Mouse (Mus musculus): ENCODE results near the gene Atp6v1e1. TPM values are rescaled to one million over a fixed set of nuclear protein-coding genes. Genes with fewer than 3 reads are reported as not detected.

Gene Atp6v1e1
- polyA plus RNA-seq, 1 experiment from 2014 or later: 130 TPM

DNA sequence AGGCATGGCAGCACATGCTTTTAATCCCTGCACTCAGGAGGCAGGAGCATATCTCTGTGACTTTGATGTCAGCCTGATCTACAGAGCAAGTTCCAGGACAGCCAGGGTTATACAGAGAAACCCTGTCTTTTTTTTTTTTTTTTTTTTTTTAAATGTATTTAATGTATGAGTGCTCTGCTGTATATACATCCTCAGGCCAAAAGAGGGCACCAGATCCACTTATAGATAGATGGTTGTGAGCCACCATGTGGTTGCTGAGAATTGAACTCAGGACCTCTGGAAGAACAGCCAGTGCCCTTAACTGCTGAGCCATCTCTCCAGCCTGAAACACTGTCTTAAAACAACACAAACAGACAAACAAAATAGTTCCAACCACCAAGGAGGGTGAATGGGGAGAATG is 33.7 kb downstream of the Atp6v1e1 start:
- H3K4me2 ChIP-seq: no peak overlapping the region

GRCm38 (mm10) chr6:120788068-120788607 is 34.5 kb downstream of the Atp6v1e1 start:
- WGBS: 80% methylated on average over 5 of the region's 5 CpGs
- Histone ChIP-seq H3K36me3 (peaks cover 11% of the 10 kb centered on the region; the same call in 1 of the 2 replicates), H3K9me3 (replicated peaks) (no peaks in the 10 kb centered on the region), H3K4me1 (replicated peaks) (no peaks in the 10 kb centered on the region), H3K4me3 (no peak overlapping the region), H3K4me2 (no peak overlapping the region), H3K27me3 (no peaks in the 10 kb centered on the region), H3K9ac (no peak overlapping the region), H3K27ac (no peak overlapping the region)
- no peak for ATAC-seq (replicated peaks; ENCODE audit: insufficient number of reproducible peaks, insufficient read depth, low FRiP score, low read depth)

More for the DNA sequence above, 33.7 kb downstream of the Atp6v1e1 start:
- Histone ChIP-seq H3K27ac (no peak overlapping the region), H3K4me3 (no peak overlapping the region), H3K36me3 (peaks cover 19% of the 10 kb centered on the region; the same call in 1 of the 2 replicates), H3K4me1 (replicated peaks) (no peaks in the 10 kb centered on the region), H3K9ac (no peak overlapping the region), H3K9me3 (replicated peaks) (no peaks in the 10 kb centered on the region), H3K27me3 (no peaks in the 10 kb centered on the region)
- no peak for ATAC-seq (replicated peaks; ENCODE audit: insufficient number of reproducible peaks, insufficient read depth, low FRiP score, low read depth)

- no peak overlapping the region for H3K9ac ChIP-seq
- H3K36me3 ChIP-seq: no peaks in the 10 kb centered on the region
- no peaks in the 10 kb centered on the region for H3K4me1 ChIP-seq (replicated peaks)
- 67% methylated on average over 7 of the region's 7 CpGs for WGBS
- H3K4me2 ChIP-seq: no peak overlapping the region
- no peaks in the 10 kb centered on the region for H3K9me3 ChIP-seq (replicated peaks)
- no peaks in the 10 kb centered on the region for H3K27me3 ChIP-seq
- no peak overlapping the region for H3K4me3 ChIP-seq
- no peak overlapping the region for H3K27ac ChIP-seq
- no peak for ATAC-seq (replicated peaks; ENCODE audit: insufficient number of reproducible peaks, insufficient read depth, low FRiP score, low read depth)
Measured at GRCm38 (mm10) chr6:120784351-120784750, 38.2 kb downstream of the Atp6v1e1 start.

DNA sequence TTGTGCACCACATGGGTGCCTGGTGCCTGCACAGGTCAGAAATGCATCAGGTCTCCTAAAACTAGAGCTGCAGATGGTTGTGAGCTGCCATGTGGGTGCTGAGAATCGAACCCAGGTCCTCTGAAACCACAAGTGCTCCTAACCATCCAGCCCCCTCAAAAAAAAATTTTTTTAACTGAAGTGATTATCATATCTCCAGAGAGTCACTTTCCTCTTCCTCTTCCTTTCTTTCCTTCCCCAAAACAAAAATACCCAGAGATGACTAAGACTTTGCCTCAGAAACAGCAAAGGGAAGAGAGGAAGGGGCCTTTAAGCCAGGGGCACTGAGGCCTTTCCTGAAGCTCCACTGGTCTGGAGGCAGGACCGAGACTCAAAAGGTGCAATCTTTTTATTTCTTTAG is 39.6 kb downstream of the Atp6v1e1 start:
- Histone ChIP-seq H3K4me2 (no peak overlapping the region), H3K36me3 (no peaks in the 10 kb centered on the region), H3K27me3 (no peaks in the 10 kb centered on the region), H3K9me3 (replicated peaks) (no peaks in the 10 kb centered on the region), H3K27ac (no peak overlapping the region), H3K9ac (no peak overlapping the region), H3K4me1 (replicated peaks) (peaks cover 3% of the 10 kb centered on the region; the same call in 1 of the 2 replicates), H3K4me3 (no peak overlapping the region)
- no peak for ATAC-seq (replicated peaks; ENCODE audit: insufficient number of reproducible peaks, insufficient read depth, low FRiP score, low read depth)
- WGBS: 71% methylated on average over 2 of the region's 2 CpGs

DNA sequence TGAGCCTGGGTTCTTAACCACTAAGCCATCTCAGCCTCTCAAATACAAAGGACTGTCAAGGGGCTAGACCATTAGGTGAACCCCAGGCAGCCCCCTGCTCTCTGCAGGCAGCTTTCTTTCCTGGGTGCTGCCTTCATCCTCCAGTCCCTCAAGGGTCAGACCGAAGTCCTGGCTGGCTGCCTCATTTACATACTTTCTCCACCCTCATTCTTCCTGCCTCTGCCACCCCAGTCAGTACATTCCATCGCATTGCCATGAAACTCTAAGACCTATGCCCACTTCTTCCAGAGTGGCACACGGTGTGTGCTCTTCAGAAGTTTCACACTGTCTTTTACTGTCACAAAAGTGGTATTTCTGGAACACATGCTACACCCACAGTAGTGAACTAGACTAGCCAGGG is 44.4 kb downstream of the Atp6v1e1 start:
- no peaks in the 10 kb centered on the region for H3K36me3 ChIP-seq
- 48% methylated on average over 3 of the region's 3 CpGs for WGBS
- no peak overlapping the region for H3K4me3 ChIP-seq
- H3K27ac ChIP-seq: no peak overlapping the region
- ATAC-seq (replicated peaks; ENCODE audit: insufficient number of reproducible peaks, insufficient read depth, low FRiP score, low read depth): no peak
- H3K4me2 ChIP-seq: no peak overlapping the region
- no peaks in the 10 kb centered on the region for H3K9me3 ChIP-seq (replicated peaks)
- no peaks in the 10 kb centered on the region for H3K27me3 ChIP-seq
- H3K9ac ChIP-seq: no peak overlapping the region
- H3K4me1 ChIP-seq (replicated peaks): peaks cover 4% of the 10 kb centered on the region; the same call in 1 of the 2 replicates

GRCm38 (mm10) chr6:120777533-120777932 is 45.1 kb downstream of the Atp6v1e1 start:
- no peaks in the 10 kb centered on the region for H3K36me3 ChIP-seq
- H3K9me3 ChIP-seq (replicated peaks): no peaks in the 10 kb centered on the region
- H3K4me1 ChIP-seq (replicated peaks): peaks cover 4% of the 10 kb centered on the region; the same call in 1 of the 2 replicates
- 77% methylated on average over 9 of the region's 9 CpGs for WGBS
- H3K27ac ChIP-seq: no peak overlapping the region
- no peaks in the 10 kb centered on the region for H3K27me3 ChIP-seq
- no peak overlapping the region for H3K4me3 ChIP-seq
- H3K4me2 ChIP-seq: no peak overlapping the region
- ATAC-seq (replicated peaks; ENCODE audit: insufficient number of reproducible peaks, insufficient read depth, low FRiP score, low read depth): no peak
- no peak overlapping the region for H3K9ac ChIP-seq

- peaks cover 4% of the 10 kb centered on the region; the same call in 1 of the 2 replicates for H3K4me1 ChIP-seq (replicated peaks)
Measured at GRCm38 (mm10) chr6:120776286-120776685, 46.3 kb downstream of the Atp6v1e1 start.

DNA sequence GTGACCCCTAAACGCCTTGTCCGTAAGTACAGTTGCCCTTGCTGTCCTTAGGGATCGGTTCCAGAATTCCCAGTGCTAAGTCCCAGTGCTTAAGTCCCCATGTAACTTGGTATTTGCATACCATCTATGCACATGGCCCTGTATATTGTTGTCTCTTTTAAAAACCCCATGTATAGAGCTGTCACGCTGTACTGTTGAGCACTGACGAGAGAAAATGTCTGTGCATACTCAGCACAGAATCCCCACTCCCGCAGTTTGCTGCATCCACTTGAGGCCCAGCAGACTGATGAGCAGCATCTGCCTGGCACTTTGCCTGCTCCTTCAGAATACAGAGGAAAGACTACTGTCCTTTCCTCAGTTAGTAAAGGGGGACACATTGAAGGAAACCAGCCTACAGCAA is 48.8 kb downstream of the Atp6v1e1 start:
- ATAC-seq (replicated peaks; ENCODE audit: insufficient number of reproducible peaks, insufficient read depth, low FRiP score, low read depth): no peak
- no peak overlapping the region for H3K4me2 ChIP-seq
- 80% methylated on average over 6 of the region's 6 CpGs for whole genome bisulfite sequencing
- peaks cover 4% of the 10 kb centered on the region; the same call in 1 of the 2 replicates for H3K4me1 ChIP-seq (replicated peaks)
- H3K27me3 ChIP-seq: no peaks in the 10 kb centered on the region
- no peaks in the 10 kb centered on the region for H3K36me3 ChIP-seq
- no peak overlapping the region for H3K9ac ChIP-seq
- no peak overlapping the region for H3K27ac ChIP-seq
- no peak overlapping the region for H3K4me3 ChIP-seq
- H3K9me3 ChIP-seq (replicated peaks): no peaks in the 10 kb centered on the region

More at GRCm38 (mm10) chr6:120776286-120776685, 46.3 kb downstream of the Atp6v1e1 start:
- Histone ChIP-seq H3K27me3 (no peaks in the 10 kb centered on the region), H3K9me3 (replicated peaks) (no peaks in the 10 kb centered on the region), H3K9ac (no peak overlapping the region), H3K27ac (no peak overlapping the region), H3K4me3 (no peak overlapping the region), H3K4me2 (no peak overlapping the region), H3K36me3 (no peaks in the 10 kb centered on the region)
- ATAC-seq (replicated peaks; ENCODE audit: insufficient number of reproducible peaks, insufficient read depth, low FRiP score, low read depth): no peak
- 50% methylated on average over 3 of the region's 3 CpGs for WGBS

DNA sequence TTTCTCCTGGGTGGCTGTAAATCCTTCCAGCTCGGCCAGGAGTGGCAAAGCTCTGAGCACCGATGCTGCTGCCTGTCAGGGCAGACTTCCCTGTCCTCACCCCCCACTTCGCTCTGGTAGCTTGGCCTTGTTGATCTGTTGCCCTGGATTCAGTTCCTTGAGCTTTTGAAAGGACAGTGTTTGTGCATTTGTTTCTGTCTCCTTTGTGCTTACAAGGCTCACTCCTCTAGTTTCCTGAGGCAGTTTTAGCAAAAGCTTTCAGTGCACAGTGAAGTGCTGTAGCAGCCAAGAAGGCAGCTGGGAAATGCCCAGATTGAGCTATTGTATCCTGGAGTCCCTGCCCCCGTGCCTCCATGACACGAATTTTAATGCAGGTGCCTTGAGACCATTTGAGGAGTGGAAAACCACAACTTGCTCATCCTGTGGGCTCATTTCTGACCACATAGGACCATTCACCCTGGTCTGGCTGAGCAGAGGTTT is 49.4 kb downstream of the Atp6v1e1 start, which contains the start of gene Slc25a18:
Gene Slc25a18 (plus strand): TSS at position 430 of the 480 bp plus-strand sequence.
- H3K4me1 ChIP-seq (replicated peaks): peaks cover 4% of the 10 kb centered on the region; the same call in 1 of the 2 replicates
- 67% methylated on average over 5 of the region's 5 CpGs for WGBS
- H3K4me2 ChIP-seq: no peak within 1 kb of the TSS
- no peak within 1 kb of the TSS for H3K4me3 ChIP-seq
- no peak within 1 kb of the TSS for H3K9ac ChIP-seq
- no peaks in the 10 kb centered on the region for H3K36me3 ChIP-seq
- no peak within 1 kb of the TSS for H3K27ac ChIP-seq
- no peaks in the 10 kb centered on the region for H3K27me3 ChIP-seq
- H3K9me3 ChIP-seq (replicated peaks): no peaks in the 10 kb centered on the region
- ATAC-seq (replicated peaks; ENCODE audit: insufficient number of reproducible peaks, insufficient read depth, low FRiP score, low read depth): no peak

DNA sequence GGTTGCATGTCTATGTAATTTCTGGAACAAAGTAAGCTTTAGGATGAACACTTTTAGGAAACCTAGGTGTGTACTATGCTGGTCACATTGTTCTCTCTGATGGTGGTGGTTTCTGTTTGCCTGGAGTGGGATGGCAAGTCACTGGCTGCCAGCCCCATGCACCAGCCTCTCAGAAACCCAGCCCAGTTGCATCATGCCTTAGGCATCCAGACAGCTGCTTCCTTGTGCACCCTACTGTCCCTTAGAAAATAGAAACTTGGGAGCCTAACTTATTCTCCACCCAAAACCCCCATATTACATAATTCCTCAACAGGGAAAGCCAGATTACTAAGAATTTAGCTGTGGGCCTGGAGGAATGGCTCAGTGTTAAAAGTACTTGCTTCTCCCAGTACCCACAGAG is 50.6 kb downstream of the Atp6v1e1 start:
- Histone ChIP-seq H3K4me2 (no peak overlapping the region), H3K4me1 (replicated peaks) (no peaks in the 10 kb centered on the region), H3K36me3 (no peaks in the 10 kb centered on the region), H3K9ac (no peak overlapping the region), H3K9me3 (replicated peaks) (no peaks in the 10 kb centered on the region), H3K27me3 (no peaks in the 10 kb centered on the region), H3K4me3 (no peak overlapping the region), H3K27ac (no peak overlapping the region)
- no peak for ATAC-seq (replicated peaks; ENCODE audit: insufficient number of reproducible peaks, insufficient read depth, low FRiP score, low read depth)

GRCm38 (mm10) chr6:120771366-120771765 is 51.2 kb downstream of the Atp6v1e1 start:
- Histone ChIP-seq H3K4me1 (replicated peaks) (no peaks in the 10 kb centered on the region), H3K4me2 (no peak overlapping the region), H3K27ac (no peak overlapping the region), H3K36me3 (no peaks in the 10 kb centered on the region), H3K4me3 (no peak overlapping the region), H3K9ac (no peak overlapping the region), H3K9me3 (replicated peaks) (no peaks in the 10 kb centered on the region), H3K27me3 (no peaks in the 10 kb centered on the region)
- ATAC-seq (replicated peaks; ENCODE audit: insufficient number of reproducible peaks, insufficient read depth, low FRiP score, low read depth): no peak
- 70% methylated on average over 1 of the region's 1 CpGs for WGBS

GRCm38 (mm10) chr6:120769972-120770371 is 52.6 kb downstream of the Atp6v1e1 start:
- Histone ChIP-seq H3K27me3 (no peaks in the 10 kb centered on the region), H3K4me2 (no peak overlapping the region), H3K4me1 (replicated peaks) (no peaks in the 10 kb centered on the region), H3K27ac (no peak overlapping the region), H3K36me3 (no peaks in the 10 kb centered on the region), H3K9me3 (replicated peaks) (no peaks in the 10 kb centered on the region), H3K4me3 (no peak overlapping the region), H3K9ac (no peak overlapping the region)
- no peak for ATAC-seq (replicated peaks; ENCODE audit: insufficient number of reproducible peaks, insufficient read depth, low FRiP score, low read depth)
- WGBS: 62% methylated on average over 1 of the region's 1 CpGs
